Mouse (Mus musculus) ES-E14 (cell line): ENCODE measurements around the gene H2-T23. TPM values are rescaled to one million over a fixed set of nuclear protein-coding genes. Genes with fewer than 3 reads are reported as not detected.
"Not testable (repeated sequence)": the region's sequence is repeated elsewhere in the genome, so short reads cannot be mapped to it uniquely, and the experiment has no call there.

ENCODE experiments used
- DNase-seq: peaks from one replicate; pipeline ENCODE4 v3.0.0-alpha.2; 2013; ENCODE audit warnings: low read depth, low spot score
- H3K27ac ChIP-seq: 2 replicates; pipeline ENCODE4 v1.5.1; 2012; ENCODE audit warnings: low read depth, mild to moderate bottlenecking, low read length, moderate library complexity, mixed read lengths; ENCODE audit not compliant: poor library complexity, insufficient read depth, severe bottlenecking
- H3K36me3 ChIP-seq: 2 replicates; pipeline ENCODE4 v1.6.1; 2012; ENCODE audit warnings: mild to moderate bottlenecking, low read length, moderate library complexity, mixed read lengths; ENCODE audit not compliant: control insufficient read depth, poor library complexity, insufficient read depth, severe bottlenecking
- H3K4me1 ChIP-seq, 2 experiments: fragments of 150-350 bp in 1 of 2; sonication (generic) in 1 of 2; 2 replicates each; pipeline ENCODE4 v1.6.1; 2012; ENCODE audit warnings: low read length in 2 of 2, mild to moderate bottlenecking in 1 of 2, mixed read lengths in 1 of 2; ENCODE audit not compliant: control insufficient read depth in 2 of 2, insufficient read depth in 2 of 2, poor library complexity in 1 of 2
- H3K4me3 ChIP-seq, 2 experiments: fragments of 150-350 bp in 1 of 2; sonication (generic) in 1 of 2; 2 replicates each; pipeline ENCODE4 v1.5.1; 2012; ENCODE audit warnings: low read length in 2 of 2, low read depth in 1 of 2, mild to moderate bottlenecking in 1 of 2, mixed read lengths in 1 of 2; ENCODE audit not compliant: insufficient read depth in 1 of 2, poor library complexity in 1 of 2, severe bottlenecking in 1 of 2
- H3K9ac ChIP-seq: 2 replicates; pipeline ENCODE4 v1.6.1; 2012; ENCODE audit warnings: low read depth, mild to moderate bottlenecking, low read length, mixed read lengths; ENCODE audit not compliant: poor library complexity, insufficient read depth, severe bottlenecking
- H3K9me3 ChIP-seq: fragments of 150-350 bp; sonication (generic); 2 replicates; pipeline ENCODE4 v1.6.1; 2012; ENCODE audit warnings: low read depth, mild to moderate bottlenecking, low read length; ENCODE audit not compliant: control insufficient read depth, insufficient read depth
- CHD2 ChIP-seq: IDR thresholded peaks from 2 replicates; pipeline ENCODE4 v1.6.1; 2014; ENCODE audit warnings: mild to moderate bottlenecking, low read depth, low read length, inconsistent platforms
- HCFC1 ChIP-seq: IDR thresholded peaks from 2 replicates; pipeline ENCODE4 v1.6.1; 2012; ENCODE audit warnings: low read length, inconsistent platforms, borderline replicate concordance; ENCODE audit not compliant: insufficient read depth
- MAFK ChIP-seq: IDR thresholded peaks from 2 replicates; pipeline ENCODE4 v1.6.1; 2014; ENCODE audit warnings: mild to moderate bottlenecking, low read depth, low read length, inconsistent platforms; ENCODE audit not compliant: insufficient read depth
- ZC3H11A ChIP-seq: IDR thresholded peaks from 2 replicates; pipeline ENCODE4 v1.6.1; 2012; ENCODE audit warnings: low read depth, mild to moderate bottlenecking, inconsistent platforms, low read length, borderline replicate concordance
- ZNF384 ChIP-seq: IDR thresholded peaks from 2 replicates; pipeline ENCODE4 v1.6.1; 2012; ENCODE audit warnings: low read depth, low read length, inconsistent platforms
- in situ Hi-C, 2 experiments: fragments of 600-800 bp; cut with MboI; formaldehyde crosslinking; loops; one replicate each; pipeline ENCODE4 v1.15.1; 2025; ENCODE audit warnings: low sequenced_read_pairs in 2 of 2, inconsistent platforms in 1 of 2; ENCODE audit not compliant: unreplicated experiment in 2 of 2
- total RNA-seq: library from RNA; depleted of rRNA; stranded (reverse); fragments of 300-350 nt; gene quantifications from 2 replicates; pipeline ENCODE4 v1.2.3, GENCODE M21; 2012

H2-T23 gene
- total RNA-seq, 1 experiment, result 0.67 TPM

- H3K4me1 ChIP-seq, in situ Hi-C loops, H3K9me3 ChIP-seq, DNase-seq, H3K36me3 ChIP-seq, H3K27ac ChIP-seq: not testable (repeated sequence)
- H3K4me3 ChIP-seq, result peak overlapping the region; percentile 62
- H3K9ac ChIP-seq, result peak overlapping the region; percentile 34; the same call in 1 of the 2 replicates
Observed at GRCm38 (mm10) chr17:36031583-36032331, 898 bp downstream of the H2-T23 start.

GRCm38 (mm10) chr17:36030703-36031582 is 1.7 kb downstream of the H2-T23 start:
- DNase-seq, in situ Hi-C loops, H3K4me1 ChIP-seq, H3K36me3 ChIP-seq, H3K27ac ChIP-seq, H3K9ac ChIP-seq, H3K9me3 ChIP-seq: not testable (repeated sequence)
- H3K4me3 ChIP-seq, result peak overlapping the region in 1 of 2 experiments; percentile 62; a peak in 1 of 4 replicates

- H3K36me3 ChIP-seq, H3K9me3 ChIP-seq, H3K4me3 ChIP-seq, H3K9ac ChIP-seq, in situ Hi-C loops, H3K27ac ChIP-seq, DNase-seq: not testable (repeated sequence)
- H3K4me1 ChIP-seq, result peaks cover 0 to 11% of the 10 kb centered on the region in 2 experiments; a peak in 1 of 4 replicates
Observed at GRCm38 (mm10) chr17:36030046-36030702, 2.5 kb downstream of the H2-T23 start.

GRCm38 (mm10) chr17:36028879-36029619 is 3.6 kb downstream of the H2-T23 start:
- TF ChIP-seq CHD2 (no peak), ZC3H11A (no peak), HCFC1 (no peak), ZNF384 (no peak), MAFK (no peak)
- no peak overlapping the region for H3K27ac ChIP-seq

More at GRCm38 (mm10) chr17:36028879-36029619, 3.6 kb downstream of the H2-T23 start:
- no peaks in the 10 kb centered on the region for H3K9me3 ChIP-seq
- H3K36me3 ChIP-seq, result peaks cover 7% of the 10 kb centered on the region; the same call in 1 of the 2 replicates
- no peak overlapping the region for H3K9ac ChIP-seq
- in situ Hi-C loops, result no loop called here
- no peak for DNase-seq
- no peak overlapping the region for H3K4me3 ChIP-seq
- H3K4me1 ChIP-seq, result peaks cover 0 to 15% of the 10 kb centered on the region in 2 experiments; a peak in 2 of 4 replicates
